Mouse (Mus musculus) forebrain, embryonic 10.5 days (tissue): ENCODE data around the gene Fbxw9. TPM values are rescaled to one million over a fixed set of nuclear protein-coding genes. Genes with fewer than 3 reads are reported as not detected.

Experiments
- DNase-seq: peaks from one replicate; pipeline ENCODE4 v3.0.0-alpha.2; 2017; ENCODE audit warnings: low spot score; ENCODE audit errors: extremely low spot score
- H3K27ac ChIP-seq: fragments of 300-500 bp; sonication (generic); 2 replicates; pipeline ENCODE4 v1.5.1; 2016; ENCODE audit warnings: mild to moderate bottlenecking
- H3K27me3 ChIP-seq: fragments of 300-500 bp; sonication (generic); 2 replicates; pipeline ENCODE4 v1.6.1; 2016; ENCODE audit warnings: mild to moderate bottlenecking; ENCODE audit not compliant: poor library complexity, severe bottlenecking
- H3K36me3 ChIP-seq: fragments of 300-500 bp; sonication (generic); replicated peaks from 2 replicates; pipeline ENCODE4 v1.6.1; 2016; ENCODE audit warnings: mild to moderate bottlenecking, moderate library complexity
- H3K4me1 ChIP-seq: fragments of 300-500 bp; sonication (generic); 2 replicates; pipeline ENCODE4 v1.6.1; 2016
- H3K4me3 ChIP-seq: fragments of 300-500 bp; sonication (generic); 2 replicates; pipeline ENCODE4 v1.5.1; 2016; ENCODE audit warnings: mild to moderate bottlenecking, moderate library complexity
- H3K9me3 ChIP-seq: fragments of 300-500 bp; sonication (generic); 2 replicates; pipeline ENCODE4 v1.6.1; 2016; ENCODE audit warnings: mild to moderate bottlenecking, moderate library complexity
- WGBS: fragments of 180-500 bp; shearing (Covaris S2); methylation state at CpG from one replicate; pipeline ENCODE4 v1.1.7; 2016; 5-methylcytosine and 5-hydroxymethylcytosine counted together
- polyA plus RNA-seq: library from polyadenylated mRNA; unstranded; fragments of >200 nt; fragmentation: Nextera tagmentation; extraction: Ambion mirVana; gene quantifications from 2 replicates; pipeline ENCODE4 v1.2.1, GENCODE M21; 2016

The Fbxw9 gene
- polyA plus RNA-seq = 22.9 and 26.3 TPM in 2 replicates

DNA sequence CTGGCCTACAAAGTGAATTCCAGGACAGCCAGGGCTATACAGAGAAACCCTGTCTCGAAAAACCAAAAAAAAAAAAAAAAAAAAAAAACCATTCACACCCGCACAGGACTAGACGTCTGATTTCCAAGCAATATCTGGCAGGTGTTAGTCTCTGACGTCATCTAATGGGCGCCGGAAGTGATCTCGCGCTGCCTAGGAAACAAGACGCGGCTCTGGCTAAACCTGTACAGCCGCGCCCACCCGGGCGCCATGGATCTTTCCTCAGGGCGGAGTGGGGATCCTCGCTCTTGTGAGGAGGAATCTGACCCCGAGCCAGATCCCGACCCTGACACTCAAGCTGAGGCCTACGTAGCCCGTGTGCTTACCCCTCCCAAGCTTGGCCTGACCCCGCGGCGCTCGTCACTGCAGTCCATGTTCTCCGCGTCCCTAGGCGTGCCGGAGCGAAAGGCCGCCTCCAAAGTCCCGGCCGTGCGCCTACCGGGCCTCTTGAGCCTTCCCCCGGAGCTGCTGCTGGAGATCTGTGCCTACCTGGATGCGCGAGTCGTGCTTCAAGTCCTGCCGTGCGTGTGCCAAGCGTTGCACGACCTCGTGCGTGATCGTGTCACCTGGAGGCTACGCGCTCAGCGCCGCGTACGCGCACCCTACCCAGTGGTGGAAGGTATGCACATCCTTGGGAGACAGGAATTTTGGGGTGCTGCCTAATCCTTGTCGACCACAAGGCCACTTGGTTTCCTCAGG lies at the start of gene Fbxw9:
Fbxw9 (plus strand) TSS at position 177 of the 738 bp plus-strand sequence.
- Histone ChIP-seq H3K9me3 (no peaks in the 10 kb centered on the region), H3K27me3 (no peaks in the 10 kb centered on the region), H3K4me1 (peaks cover 17% of the 10 kb centered on the region), H3K27ac (peak within 1 kb of the TSS; percentile 76), H3K4me3 (peak within 1 kb of the TSS; percentile 69), H3K36me3 (peaks cover 47% of the 10 kb centered on the region)
- DNase-seq = peak; percentile 92
- 1% methylated on average over 53 of the region's 53 CpGs for WGBS

- no peak for DNase-seq
- no peaks in the 10 kb centered on the region for H3K36me3 ChIP-seq
- H3K9me3 ChIP-seq = no peaks in the 10 kb centered on the region
- H3K27me3 ChIP-seq = peaks cover 79% of the 10 kb centered on the region
- H3K4me3 ChIP-seq = no peak overlapping the region
- H3K27ac ChIP-seq = no peak overlapping the region
- H3K4me1 ChIP-seq = peaks cover 15% of the 10 kb centered on the region
- 19% methylated on average over 28 of the region's 28 CpGs for WGBS
Observed at GRCm38 (mm10) chr8:85011242-85011641, 48.6 kb upstream of the Fbxw9 start.

DNA sequence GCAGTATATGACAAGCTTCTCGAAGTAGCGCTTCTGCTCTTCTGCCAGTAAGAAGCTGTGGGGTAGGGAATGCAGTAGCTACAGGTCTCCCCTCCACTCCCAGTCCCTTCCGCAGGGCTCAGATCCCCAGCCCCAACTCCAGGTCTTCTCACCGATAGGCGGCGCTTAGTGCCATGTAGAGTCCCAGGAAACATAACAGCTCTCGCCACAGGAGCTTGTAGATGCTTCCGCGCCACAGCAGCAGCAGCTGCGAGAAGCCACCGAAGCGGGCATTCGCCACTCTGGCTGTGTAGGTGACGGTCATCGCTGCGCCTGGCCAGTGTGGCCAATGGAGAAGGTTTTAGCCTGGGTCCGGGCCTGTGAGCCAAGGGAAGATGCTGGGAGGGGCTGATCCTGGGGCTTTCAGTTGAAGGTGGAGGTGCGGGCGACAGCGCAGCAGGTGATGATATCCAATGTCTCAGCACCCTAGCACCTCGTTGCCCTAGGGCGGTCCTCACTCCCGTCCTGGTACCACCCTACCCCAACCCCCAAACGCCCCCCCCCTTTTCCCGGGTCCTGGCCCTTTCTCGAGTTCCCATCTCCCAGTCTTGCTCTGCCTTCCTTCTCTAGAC lies 46.5 kb upstream of the Fbxw9 start:
- Histone ChIP-seq H3K9me3 (no peaks in the 10 kb centered on the region), H3K4me1 (peaks cover 20% of the 10 kb centered on the region), H3K27me3 (peaks cover 61% of the 10 kb centered on the region), H3K4me3 (peak overlapping the region; percentile 49), H3K27ac (peak overlapping the region; percentile 68), H3K36me3 (peaks cover 17% of the 10 kb centered on the region)
- WGBS = 7% methylated on average over 25 of the region's 26 CpGs
- DNase-seq = peak; percentile 77

DNA sequence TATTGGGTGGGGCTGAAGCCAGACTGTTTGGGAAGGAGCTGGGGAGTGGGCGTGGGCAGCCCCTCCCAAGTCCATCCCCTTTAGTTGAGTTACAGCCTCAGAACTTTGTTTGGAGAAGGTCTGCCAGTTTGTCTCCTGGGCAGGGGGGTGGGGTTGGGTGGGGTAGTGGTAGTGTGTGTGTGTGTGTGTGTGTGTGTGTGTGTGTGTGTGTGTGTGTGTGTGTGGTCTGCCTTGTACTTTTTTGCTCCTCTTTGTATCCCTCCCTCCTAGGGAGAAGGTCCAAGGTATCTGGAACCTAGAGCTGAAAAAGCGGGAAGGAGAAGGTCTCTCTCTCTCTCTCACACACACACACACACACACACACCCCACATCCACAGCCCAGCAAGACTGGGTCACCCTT lies 45.4 kb upstream of the Fbxw9 start, which contains the start of gene Best2:
Best2 (minus strand) TSS at position 101 of the 400 bp plus-strand sequence.
- DNase-seq = no peak
- peaks cover 50% of the 10 kb centered on the region for H3K27me3 ChIP-seq
- peaks cover 28% of the 10 kb centered on the region for H3K36me3 ChIP-seq
- H3K4me1 ChIP-seq = peaks cover 20% of the 10 kb centered on the region
- peak within 1 kb of the TSS; percentile 68 for H3K27ac ChIP-seq
- peak within 1 kb of the TSS; percentile 49 for H3K4me3 ChIP-seq
- no peaks in the 10 kb centered on the region for H3K9me3 ChIP-seq
- 59% methylated on average over 1 of the region's 2 CpGs for WGBS

GRCm38 (mm10) chr8:85016724-85017123 lies 43.1 kb upstream of the Fbxw9 start:
- Histone ChIP-seq H3K9me3 (no peaks in the 10 kb centered on the region), H3K4me1 (peaks cover 16% of the 10 kb centered on the region), H3K27ac (no peak overlapping the region), H3K27me3 (peaks cover 33% of the 10 kb centered on the region), H3K4me3 (no peak overlapping the region), H3K36me3 (peaks cover 51% of the 10 kb centered on the region)
- DNase-seq = no peak
- 70% methylated on average over 10 of the region's 10 CpGs for WGBS

GRCm38 (mm10) chr8:85017209-85017608 lies 42.6 kb upstream of the Fbxw9 start:
- no peak for DNase-seq
- WGBS = 32% methylated on average over 5 of the region's 5 CpGs
- Histone ChIP-seq H3K4me3 (no peak overlapping the region), H3K4me1 (peaks cover 16% of the 10 kb centered on the region), H3K27ac (no peak overlapping the region), H3K9me3 (no peaks in the 10 kb centered on the region), H3K36me3 (peaks cover 55% of the 10 kb centered on the region), H3K27me3 (peaks cover 28% of the 10 kb centered on the region)

DNA sequence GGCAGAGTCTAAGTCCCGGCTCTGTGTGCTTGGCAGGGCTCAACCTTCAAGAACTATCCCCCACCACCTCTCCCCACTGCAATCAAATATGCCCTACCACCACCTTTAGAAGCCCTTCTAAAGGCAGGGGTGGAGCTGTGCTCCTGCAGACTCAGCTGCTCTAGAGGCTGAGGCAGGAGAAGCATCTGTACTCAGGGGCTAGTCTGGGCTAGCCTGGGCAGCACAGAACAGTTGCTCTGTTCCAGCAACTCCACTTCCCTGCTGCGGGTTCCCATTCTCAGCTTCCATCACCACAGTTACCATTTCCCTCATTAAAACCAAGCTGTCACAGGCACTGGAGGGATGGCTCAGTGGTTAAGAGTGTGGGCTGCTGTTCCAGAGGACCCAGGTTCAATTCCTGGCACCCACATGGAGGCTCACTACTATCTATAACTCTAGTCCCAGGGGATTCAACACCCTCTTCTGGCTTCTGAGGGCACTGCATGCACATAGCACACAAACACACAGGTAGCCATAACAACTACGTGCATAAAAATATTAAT lies 38.3 kb upstream of the Fbxw9 start:
- H3K27ac ChIP-seq = no peak overlapping the region
- no peaks in the 10 kb centered on the region for H3K9me3 ChIP-seq
- H3K36me3 ChIP-seq = peaks cover 76% of the 10 kb centered on the region
- WGBS = 94% methylated on average over 3 of the region's 3 CpGs
- H3K4me3 ChIP-seq = no peak overlapping the region
- H3K4me1 ChIP-seq = peaks cover 33% of the 10 kb centered on the region
- no peaks in the 10 kb centered on the region for H3K27me3 ChIP-seq
- DNase-seq = no peak

DNA sequence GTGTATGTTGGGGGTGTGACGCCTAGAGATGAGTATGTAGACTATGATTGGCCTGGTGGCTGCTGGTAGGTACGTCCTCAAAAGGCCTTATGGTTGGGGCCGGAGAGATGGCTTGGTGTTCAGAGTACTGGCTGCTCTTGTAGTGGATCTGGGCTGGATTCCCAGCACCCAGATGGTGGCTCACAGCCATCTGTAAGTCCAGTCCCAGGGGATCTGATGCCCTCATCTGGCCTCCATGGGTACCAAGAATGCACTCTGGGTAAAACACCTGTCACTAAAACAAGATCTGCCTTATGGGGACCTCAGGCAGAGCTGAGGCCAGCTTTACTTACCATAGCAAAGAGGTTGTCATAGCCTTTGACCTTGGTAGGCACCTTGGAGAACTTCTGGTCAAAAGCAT lies 36.0 kb upstream of the Fbxw9 start:
- peaks cover 37% of the 10 kb centered on the region for H3K4me1 ChIP-seq
- no peak for DNase-seq
- no peak overlapping the region for H3K27ac ChIP-seq
- peak overlapping the region; percentile 100 for H3K4me3 ChIP-seq
- WGBS = 92% methylated on average over 3 of the region's 3 CpGs
- no peaks in the 10 kb centered on the region for H3K9me3 ChIP-seq
- no peaks in the 10 kb centered on the region for H3K27me3 ChIP-seq
- peaks cover 59% of the 10 kb centered on the region for H3K36me3 ChIP-seq

GRCm38 (mm10) chr8:85025098-85025932 lies 34.5 kb upstream of the Fbxw9 start, which contains the start of gene Asna1:
Asna1 (minus strand) TSS chr8:85025281.
- peaks cover 59% of the 10 kb centered on the region for H3K36me3 ChIP-seq
- peak within 1 kb of the TSS; percentile 100 for H3K4me3 ChIP-seq
- H3K27ac ChIP-seq = peak within 1 kb of the TSS; percentile 99
- DNase-seq = peak; percentile 88
- WGBS = 9% methylated on average over 30 of the region's 30 CpGs
- H3K9me3 ChIP-seq = no peaks in the 10 kb centered on the region
- no peaks in the 10 kb centered on the region for H3K27me3 ChIP-seq
- H3K4me1 ChIP-seq = peaks cover 44% of the 10 kb centered on the region

GRCm38 (mm10) chr8:85026670-85027515 lies 33.0 kb upstream of the Fbxw9 start, which contains the start of gene Trir:
Trir (plus strand) TSS chr8:85026823.
- Histone ChIP-seq H3K4me3 (peak within 1 kb of the TSS; percentile 100), H3K27ac (peak within 1 kb of the TSS; percentile 99), H3K4me1 (peaks cover 44% of the 10 kb centered on the region), H3K9me3 (no peaks in the 10 kb centered on the region), H3K36me3 (peaks cover 59% of the 10 kb centered on the region), H3K27me3 (no peaks in the 10 kb centered on the region)
- DNase-seq = peak; percentile 98
- WGBS = under 1% methylated on average over 75 of the region's 75 CpGs

- Histone ChIP-seq H3K36me3 (peaks cover 59% of the 10 kb centered on the region), H3K27ac (peak overlapping the region; percentile 99), H3K9me3 (no peaks in the 10 kb centered on the region), H3K4me3 (peak overlapping the region; percentile 100), H3K27me3 (no peaks in the 10 kb centered on the region), H3K4me1 (peaks cover 44% of the 10 kb centered on the region)
- 2% methylated on average over 13 of the region's 13 CpGs for WGBS
- no peak for DNase-seq
Observed at GRCm38 (mm10) chr8:85027516-85027855, 32.4 kb upstream of the Fbxw9 start.
